Mouse (Mus musculus) heart, adult 2 months (tissue): Measurements from ENCODE around the gene Sf3a3.

Experiments
- EP300 ChIP-seq: fragments of 200-500 bp; IDR thresholded peaks from 2 replicates; pipeline ENCODE4 v1.6.1; 2011; ENCODE audit warnings: low read depth, low read length, control low read depth; ENCODE audit not compliant: insufficient read depth
- POLR2A ChIP-seq: fragments of 200-500 bp; IDR thresholded peaks from 2 replicates; pipeline ENCODE4 v1.6.1; 2011; ENCODE audit warnings: mild to moderate bottlenecking, low read depth, low read length, control low read depth; ENCODE audit not compliant: insufficient read depth

DNA sequence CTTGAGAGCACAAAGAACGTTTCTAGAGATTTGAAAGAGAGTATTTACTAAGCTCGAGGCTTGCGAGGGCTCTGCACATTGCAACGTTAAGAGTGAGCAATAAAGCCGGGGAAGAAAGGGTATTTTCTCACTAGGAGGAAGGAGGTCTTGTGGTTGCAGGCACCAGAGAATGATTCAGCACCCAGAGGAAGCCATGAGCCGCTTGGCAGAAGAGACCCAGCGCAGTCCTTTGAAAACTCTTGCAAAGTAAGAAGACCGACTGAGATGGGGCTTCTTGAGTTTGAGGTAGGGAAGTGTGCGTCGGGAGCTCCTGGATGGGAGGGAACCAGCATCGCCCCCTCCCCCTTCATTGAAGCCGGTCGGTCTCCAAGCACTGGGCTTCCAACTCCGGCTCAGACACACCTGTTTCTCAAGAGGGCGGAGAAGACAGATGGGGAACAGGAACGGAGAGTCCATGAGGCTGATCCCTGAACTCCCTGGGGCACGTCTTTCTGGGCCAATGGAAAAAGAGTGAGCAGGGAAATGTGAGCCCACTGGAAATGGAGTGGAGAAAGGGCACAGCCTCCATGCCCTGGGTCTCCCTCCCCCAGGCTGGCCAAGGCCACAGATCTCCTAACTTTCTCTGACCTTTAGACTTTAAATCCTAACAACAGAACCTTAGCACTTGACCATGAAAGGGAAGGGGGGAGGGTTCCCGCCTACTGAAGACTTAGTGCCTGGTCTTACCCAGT, 18.6 kb upstream of the Sf3a3 start:
- TF ChIP-seq POLR2A (no peak), EP300 (no peak)
